Mouse (Mus musculus) gastrocnemius, adult 18-20 months (tissue): ENCODE data around the gene Cfl2. TPM values are rescaled to one million over a fixed set of nuclear protein-coding genes. Genes with fewer than 3 reads are reported as not detected.
A peak's percentile ranks its signal among the peaks of the same experiment; 100 is the strongest.
"Not testable (repeated sequence)": the region's sequence is repeated elsewhere in the genome, so short reads cannot be mapped to it uniquely, and the experiment has no call there.

Experiments used
- DNase-seq: peaks from one replicate; pipeline ENCODE4 v3.0.0; 2021; ENCODE audit warnings: low spot score
- total RNA-seq, 2 experiments: library from RNA; stranded (reverse); gene quantifications; 2 replicates each; pipeline ENCODE4 v1.2.3; 2021

The Cfl2 gene
- total RNA-seq, 2 experiments from 2014 or later: 462 to 524 TPM

GRCm38 (mm10) chr12:54831927-54832326 is 30.8 kb downstream of the Cfl2 start:
- not testable (repeated sequence) for DNase-seq

DNA sequence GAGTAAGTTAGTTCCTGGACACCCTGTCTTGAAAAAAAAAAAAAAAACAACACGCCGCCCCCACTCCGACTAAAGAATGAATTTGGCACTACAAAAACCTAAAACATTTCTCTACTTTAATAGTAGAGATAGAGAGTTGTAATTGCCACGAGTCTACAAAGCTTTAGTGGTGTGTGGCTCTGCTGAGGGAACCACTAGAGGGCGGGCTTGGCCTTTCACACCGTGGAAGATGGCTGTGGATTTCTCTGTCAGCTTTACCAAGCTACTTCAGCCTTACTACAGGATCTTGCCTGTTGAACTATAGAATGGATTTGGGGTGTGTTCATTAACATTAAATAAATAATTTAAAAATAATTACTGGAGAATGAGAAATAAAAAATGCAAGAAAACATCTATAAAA is 32.1 kb downstream of the Cfl2 start:
- DNase-seq: peak; percentile 85

DNA sequence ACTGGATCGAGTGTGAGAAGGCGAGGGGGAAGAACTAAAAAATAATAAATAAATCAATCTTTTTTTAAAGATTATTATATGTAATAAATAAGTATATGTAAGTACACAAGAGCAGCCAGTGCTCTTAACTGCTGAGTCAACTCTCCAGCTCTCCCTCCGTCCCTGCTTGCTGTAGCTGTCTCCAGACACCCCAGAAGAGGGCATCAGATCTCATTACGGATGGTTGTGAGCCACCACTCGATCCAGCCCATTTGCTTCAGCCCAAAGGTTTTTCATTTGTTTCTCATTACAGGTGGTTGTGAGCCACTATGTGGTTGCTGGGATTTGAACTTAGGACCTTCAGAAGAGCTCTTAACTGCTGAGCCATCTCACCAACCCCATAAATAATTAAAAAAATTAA is 32.8 kb downstream of the Cfl2 start:
- DNase-seq: no peak

DNA sequence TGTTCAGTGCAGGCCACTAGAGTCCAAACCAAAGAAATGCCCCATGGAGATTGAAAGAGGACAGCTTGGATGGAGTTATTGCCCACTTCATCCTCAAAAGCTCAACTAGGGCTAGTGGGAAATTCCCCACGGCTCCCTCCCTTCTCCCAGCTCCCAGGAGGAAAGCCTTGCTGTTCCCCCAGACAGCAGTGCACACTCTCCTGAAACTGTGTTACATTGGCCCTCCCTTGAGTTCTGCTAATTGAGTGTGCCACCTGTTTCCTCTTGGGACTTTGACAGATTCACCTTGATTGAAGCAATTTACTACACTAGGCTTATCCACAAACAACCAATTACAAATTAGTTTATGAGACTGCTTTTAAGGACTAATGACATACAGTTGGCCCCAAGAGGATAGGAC is 34.6 kb downstream of the Cfl2 start:
- no peak for DNase-seq

DNA sequence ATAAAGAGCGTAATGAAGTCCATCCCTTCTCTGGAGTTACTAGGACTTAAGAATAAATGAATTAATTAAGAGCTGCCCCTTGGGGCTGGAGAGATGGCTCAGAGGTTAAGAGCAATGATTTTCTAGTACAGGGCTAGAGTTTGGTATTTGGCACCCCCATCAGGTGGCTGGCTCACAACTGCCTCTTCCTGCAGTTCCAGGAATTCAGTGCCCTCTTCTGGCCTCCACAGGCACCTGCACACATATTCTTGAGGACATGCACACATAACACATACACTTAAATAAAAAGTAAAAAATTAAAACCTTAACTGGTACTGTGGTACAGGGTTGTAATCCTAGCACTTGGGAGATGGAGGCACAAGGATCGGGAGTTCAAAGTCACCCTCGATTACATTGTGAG is 37.5 kb downstream of the Cfl2 start:
- no peak for DNase-seq

DNA sequence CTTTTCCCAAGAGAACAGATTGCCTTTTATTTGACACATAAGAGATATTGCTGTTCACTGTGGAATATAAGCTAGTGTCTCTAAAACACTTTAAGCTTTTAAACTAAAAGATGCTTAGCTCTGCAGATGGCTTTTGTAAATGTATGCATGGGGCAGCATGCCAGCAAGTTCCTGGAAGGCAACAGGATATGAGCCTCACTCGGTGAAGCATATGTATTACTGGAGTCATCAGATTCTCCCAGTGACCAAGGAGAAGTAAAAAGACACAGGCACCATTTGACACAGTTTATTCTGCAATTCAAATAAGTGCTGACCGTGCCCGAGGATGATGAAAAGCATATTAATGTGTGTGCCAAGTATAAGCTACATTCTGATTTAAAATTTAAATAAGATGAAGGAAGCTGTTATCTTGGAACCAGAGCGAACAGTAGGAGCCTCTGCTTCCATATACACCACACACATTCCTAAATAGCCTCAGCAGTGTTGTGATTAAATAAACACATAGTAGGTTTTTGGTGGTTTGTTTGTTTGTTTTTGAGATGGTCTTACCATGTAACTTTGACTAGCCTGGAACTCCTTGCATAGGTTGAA is 39.7 kb downstream of the Cfl2 start:
- no peak for DNase-seq

DNA sequence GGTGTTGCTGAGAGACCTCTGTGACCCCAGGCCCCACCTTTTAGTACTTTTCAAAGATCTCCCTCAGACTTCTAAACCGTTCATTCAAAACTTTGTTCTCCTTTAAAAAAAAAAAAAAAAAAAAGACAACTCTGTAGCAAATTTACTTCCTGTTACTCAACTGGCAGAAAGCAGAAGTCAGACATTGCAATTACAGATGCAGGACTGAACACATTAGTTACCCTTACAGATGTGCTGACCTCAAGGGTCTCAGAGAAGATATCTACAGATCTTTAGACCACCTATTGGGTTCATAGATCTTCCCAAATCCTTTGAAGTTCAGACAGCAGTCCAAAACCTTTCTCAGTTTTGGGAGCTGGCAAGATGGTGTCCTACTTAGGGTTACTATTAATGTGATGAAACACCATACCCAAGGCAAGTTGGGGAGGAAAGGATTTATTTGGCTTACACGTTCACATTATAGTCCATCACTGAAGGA is 42.0 kb downstream of the Cfl2 start:
- no peak for DNase-seq

DNA sequence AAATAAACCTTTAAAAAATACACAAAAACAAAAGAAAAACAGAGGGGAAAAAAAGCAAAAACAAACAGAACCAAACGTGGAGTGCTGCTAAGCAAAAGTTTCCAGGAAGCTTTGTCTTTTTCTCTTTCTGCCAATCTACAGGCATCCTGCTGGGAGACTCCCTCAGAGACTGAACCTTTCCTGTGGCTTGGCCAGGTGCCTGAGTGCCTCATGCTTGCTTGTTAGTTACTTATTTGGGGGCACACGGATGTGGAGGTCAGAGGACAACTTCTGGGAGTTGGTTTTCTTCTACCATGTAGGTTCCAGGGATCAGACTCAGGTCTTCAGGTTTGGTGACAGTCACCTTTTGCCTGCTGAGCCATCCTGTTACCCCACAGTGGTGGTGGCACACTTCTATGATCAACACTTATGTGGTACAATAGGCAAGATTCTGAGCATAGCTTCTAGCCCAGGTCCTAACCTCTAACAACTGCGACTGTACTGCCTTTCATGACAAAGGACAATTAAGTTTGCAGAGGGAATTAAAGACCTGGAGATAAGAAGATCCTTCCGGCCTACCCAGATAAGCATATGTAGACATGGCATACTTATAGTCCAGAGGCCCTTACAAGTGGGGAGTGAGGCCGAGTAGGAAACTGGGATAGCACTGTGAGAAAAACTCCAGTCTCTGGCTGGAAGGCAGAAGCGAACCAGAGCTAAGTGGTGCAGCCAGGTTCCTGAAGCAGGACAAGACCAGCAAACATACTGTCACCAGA is 43.3 kb downstream of the Cfl2 start:
- DNase-seq: no peak

GRCm38 (mm10) chr12:54810142-54810541 is 52.5 kb downstream of the Cfl2 start:
- DNase-seq: no peak

Other genes starting within 250 kb of the Cfl2 start
- 10 to 100 TPM; 15.8 TPM for gene Sptssa, start 206.3 kb downstream of the Cfl2 start, total RNA-seq
- gene Eapp, start 167.0 kb downstream of the Cfl2 start, total RNA-seq: 10 to 100 TPM; 17.1 to 18.5 TPM
- gene Snx6, start 67.2 kb downstream of the Cfl2 start, total RNA-seq: 10 to 100 TPM; 17.0 to 17.6 TPM
- not detected for gene Gm20403, start 123.7 kb upstream of the Cfl2 start, total RNA-seq
- gene Baz1a, start 151.5 kb upstream of the Cfl2 start, total RNA-seq: 1 to 10 TPM; 3.1 to 4.2 TPM
- gene 2700097O09Rik, start 217.2 kb upstream of the Cfl2 start, total RNA-seq: 1 to 10 TPM; 7.4 to 7.8 TPM
- gene Srp54a, start 217.4 kb upstream of the Cfl2 start, total RNA-seq: 10 to 100 TPM; 84.3 to 96.1 TPM